Comparison of ENCODE assay signal across 8 mouse cellular contexts in the genomic region with DNA sequence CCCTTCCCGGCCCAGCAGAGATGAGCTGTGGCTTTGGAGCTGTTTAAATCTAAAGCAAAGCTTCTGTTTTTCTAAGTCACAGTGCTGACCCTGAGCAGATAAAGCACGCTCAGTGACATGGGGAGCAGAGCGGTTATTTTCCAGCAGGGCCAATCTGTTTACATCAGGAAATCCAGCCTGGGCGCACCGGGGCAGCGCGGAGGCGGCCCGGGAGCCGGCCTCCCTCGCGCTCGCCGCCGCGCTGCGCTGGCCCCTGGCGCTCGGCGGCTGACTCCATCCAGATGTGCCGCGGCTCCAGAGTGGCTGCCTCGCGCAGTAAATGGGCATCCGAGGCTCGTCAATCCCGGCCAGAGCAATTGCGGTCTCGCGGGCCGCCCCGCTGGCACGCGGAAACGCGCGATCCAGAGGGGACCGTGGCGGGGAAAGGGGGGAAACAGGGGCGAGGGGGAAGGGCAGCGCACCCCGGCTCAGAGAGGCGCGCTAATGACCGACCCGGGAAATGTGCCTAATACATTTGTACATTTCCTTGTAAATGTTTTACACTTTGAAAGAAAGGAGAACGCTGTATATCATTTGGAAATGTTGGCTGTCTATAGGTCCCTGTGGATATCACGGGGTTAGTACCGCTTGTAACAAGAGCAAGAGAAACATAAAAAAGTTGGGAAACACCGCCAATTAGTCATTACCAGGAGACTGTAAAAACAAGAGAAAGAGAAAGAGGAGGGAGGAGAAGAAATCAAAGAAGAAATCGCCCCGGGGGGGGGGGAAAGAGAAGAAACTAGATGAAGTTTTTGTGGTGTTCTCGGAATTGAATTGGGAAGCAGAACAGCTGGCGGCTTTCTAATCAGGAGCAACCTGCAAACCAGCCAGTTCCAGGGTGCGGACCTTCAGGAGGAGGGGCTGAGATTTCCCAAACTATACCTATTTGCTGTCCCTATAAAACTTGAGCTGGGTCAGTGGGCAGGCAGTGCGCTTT.
DNase-seq lines count a peak whose midpoint lies in the region; ATAC-seq lines count a peak whose summit lies in the region.

No protein-coding gene starts in this region.

- H3K27ac ChIP-seq in forebrain, embryonic 14.5 days (ENCODE audit: low read depth, low read length): no peak overlapping the region
- H3K27ac ChIP-seq in limb, embryonic 11.5 days (replicated peaks; ENCODE audit: low read depth, low read length): peak overlapping the region; percentile 96
- no peak overlapping the region for H3K27ac ChIP-seq in midbrain, embryonic 16.5 days (ENCODE audit: low read length)

- ATAC-seq in forebrain, embryonic 14.5 days: peak; percentile 89
- ATAC-seq in limb, embryonic 11.5 days (ENCODE audit: insufficient number of reproducible peaks, low FRiP score, low TSS enrichment, low read depth): peak; percentile 92
- ATAC-seq in midbrain, embryonic 16.5 days: peak; percentile 96

- peak overlapping the region; percentile 44 for H3K4me3 ChIP-seq in forebrain, embryonic 14.5 days (ENCODE audit: low read depth, low read length)
- peak overlapping the region; percentile 32 for H3K4me3 ChIP-seq in limb, embryonic 11.5 days (ENCODE audit: low read depth, low read length)
- H3K4me3 ChIP-seq in midbrain, embryonic 16.5 days (ENCODE audit: low read depth, low read length): peak overlapping the region; percentile 65

- no peaks in the 10 kb centered on the region for H3K36me3 ChIP-seq in forebrain, embryonic 14.5 days (ENCODE audit: control insufficient read depth, insufficient read depth, low read length)
- H3K36me3 ChIP-seq in limb, embryonic 11.5 days (ENCODE audit: control insufficient read depth, insufficient read depth, low read length): no peaks in the 10 kb centered on the region
- no peaks in the 10 kb centered on the region for H3K36me3 ChIP-seq in midbrain, embryonic 16.5 days (ENCODE audit: control insufficient read depth, insufficient read depth, low read length)

- WGBS in forebrain, embryonic 14.5 days: 1% methylated on average over 56 of the region's 56 CpGs
- WGBS in limb, embryonic 11.5 days: under 1% methylated on average over 56 of the region's 56 CpGs
- under 1% methylated on average over 56 of the region's 56 CpGs for WGBS in midbrain, embryonic 16.5 days

- DNase-seq in 3T3-L1 (ENCODE audit: low read depth, low spot score): peak; percentile 86
- peak; percentile 34 to 39 for DNase-seq in adrenal gland, adult 18-20 months (ENCODE audit: low spot score in 2 of 2)
- DNase-seq in forebrain, embryonic 14.5 days (ENCODE audit: low spot score): peak; percentile 31
- peak; percentile 48 for DNase-seq in heart, postnatal 4 days
- DNase-seq in limb, embryonic 11.5 days (ENCODE audit: low spot score): peak; percentile 86
- peak; percentile 49 for DNase-seq in urinary bladder, postnatal 14 days (ENCODE audit: low spot score)
- DNase-seq in thymus, postnatal 10 days (ENCODE audit: low spot score in 2 of 2): no peak

- peak overlapping the region; percentile 56; the same call in 1 of the 2 replicates for H3K9ac ChIP-seq in forebrain, embryonic 14.5 days (ENCODE audit: low read length)
- peak overlapping the region; percentile 63 for H3K9ac ChIP-seq in limb, embryonic 11.5 days (ENCODE audit: low read length)
- H3K9ac ChIP-seq in midbrain, embryonic 16.5 days (ENCODE audit: low read depth, low read length): peak overlapping the region; percentile 73

- no peaks in the 10 kb centered on the region for H3K4me1 ChIP-seq in forebrain, embryonic 14.5 days (ENCODE audit: control insufficient read depth, insufficient read depth, low read length)
- H3K4me1 ChIP-seq in limb, embryonic 11.5 days (ENCODE audit: control insufficient read depth, insufficient read depth, low read length): peaks cover 9% of the 10 kb centered on the region
- H3K4me1 ChIP-seq in midbrain, embryonic 16.5 days (ENCODE audit: control insufficient read depth, insufficient read depth, low read length): peaks cover 7% of the 10 kb centered on the region; the same call in 1 of the 2 replicates

- peaks cover 10% of the 10 kb centered on the region; the same call in 1 of the 2 replicates for H3K27me3 ChIP-seq in forebrain, embryonic 14.5 days (replicated peaks; ENCODE audit: control insufficient read depth, insufficient read depth, low read length)
- no peaks in the 10 kb centered on the region for H3K27me3 ChIP-seq in limb, embryonic 11.5 days (ENCODE audit: control insufficient read depth, insufficient read depth, low read length)
- peaks cover 2% of the 10 kb centered on the region; the same call in 1 of the 2 replicates for H3K27me3 ChIP-seq in midbrain, embryonic 16.5 days (ENCODE audit: control insufficient read depth, insufficient read depth, low read depth, low read length)

- H3K9me3 ChIP-seq in forebrain, embryonic 14.5 days (replicated peaks; ENCODE audit: control insufficient read depth, low read length): no peaks in the 10 kb centered on the region
- H3K9me3 ChIP-seq in limb, embryonic 11.5 days (ENCODE audit: control insufficient read depth, low read length): no peaks in the 10 kb centered on the region
- no peaks in the 10 kb centered on the region for H3K9me3 ChIP-seq in midbrain, embryonic 16.5 days (replicated peaks; ENCODE audit: control insufficient read depth, low read length, poor library complexity, severe bottlenecking)

- peak overlapping the region; percentile 84 for H3K4me2 ChIP-seq in forebrain, embryonic 14.5 days (ENCODE audit: low read length)
- peak overlapping the region; percentile 54 for H3K4me2 ChIP-seq in limb, embryonic 11.5 days (ENCODE audit: low read depth, severe bottlenecking)
- peak overlapping the region; percentile 95 for H3K4me2 ChIP-seq in midbrain, embryonic 16.5 days (ENCODE audit: low read length)

Comparison
In these comparisons a context has a peak if more than half of its experiments do, and no peak if none do; other contexts are left out.
1. DNase-seq: peak in 3T3-L1 (single experiment), adrenal gland, adult 18-20 months (2 of 2), forebrain, embryonic 14.5 days (single experiment), heart, postnatal 4 days (single experiment), limb, embryonic 11.5 days (single experiment) and urinary bladder, postnatal 14 days (single experiment); none in thymus, postnatal 10 days (0 of 2).
2. Peak in every context shown above with its lines, with median percentiles within 50 percentile points of each other: ATAC-seq, H3K4me2 ChIP-seq, H3K4me3 ChIP-seq and H3K9ac ChIP-seq.